Mouse (Mus musculus): ENCODE data around the gene Camk2g. TPM values are rescaled to one million over a fixed set of nuclear protein-coding genes. Genes with fewer than 3 reads are reported as not detected.

Camk2g gene
- total and polyA plus RNA-seq, 3 experiments = 14.1 to 27.1 TPM; not detected in 1

- Histone ChIP-seq H3K27me3 (ENCODE audit: control insufficient read depth in 1 of 2, insufficient read depth in 2 of 2, low read length in 2 of 2) (no peaks in the 10 kb centered on the region), H3K36me3 (ENCODE audit: control insufficient read depth in 1 of 2, insufficient read depth in 2 of 2, low read length in 2 of 2) (peaks cover 3 to 9% of the 10 kb centered on the region in 2 experiments), H3K4me1 (ENCODE audit: control insufficient read depth in 1 of 2, insufficient read depth in 2 of 2, low read length in 2 of 2) (peaks cover 0 to 13% of the 10 kb centered on the region in 2 experiments; a peak in 3 of 4 replicates), H3K9ac (ENCODE audit: control insufficient read depth, low read depth, low read length, poor library complexity, severe bottlenecking) (no peak overlapping the region), H3K9me3 (replicated peaks; ENCODE audit: insufficient read depth, low read length) (no peaks in the 10 kb centered on the region), H3K4me3 (ENCODE audit: control insufficient read depth in 1 of 2, insufficient read depth in 1 of 2, low read depth in 2 of 2, low read length in 2 of 2) (no peak overlapping the region), H3K27ac (ENCODE audit: control insufficient read depth, low read depth, low read length) (no peak overlapping the region), H3K79me2 (ENCODE audit: control insufficient read depth, insufficient read depth, low read length, poor library complexity) (peaks cover 4% of the 10 kb centered on the region)
- no peak for TF ChIP-seq MAX (IDR thresholded peaks at IDR 0.05; ENCODE audit: low read length)
- TF ChIP-seq ZNF384 (IDR thresholded peaks at IDR 0.05; ENCODE audit: low read depth, low read length) = no peak
- no peak for TF ChIP-seq GATA1 (IDR thresholded peaks at IDR 0.05; ENCODE audit: low read depth, low read length)
- no peak for TF ChIP-seq CHD1 (IDR thresholded peaks at IDR 0.05; ENCODE audit: low read depth, low read length)
- no peak for TF ChIP-seq TAL1 (IDR thresholded peaks at IDR 0.05; ENCODE audit: low read length)
- TF ChIP-seq ZKSCAN1 (IDR thresholded peaks at IDR 0.05; ENCODE audit: low read depth, low read length) = no peak
- no peak for TF ChIP-seq UBTF (IDR thresholded peaks at IDR 0.05; ENCODE audit: borderline replicate concordance, insufficient read depth, low read depth, low read length)
- no peak for TF ChIP-seq POLR2AphosphoS5 (IDR thresholded peaks at IDR 0.05; ENCODE audit: borderline replicate concordance, low read depth, low read length)
- no peak for TF ChIP-seq NRF1 (IDR thresholded peaks at IDR 0.05; ENCODE audit: insufficient read depth, low read depth, low read length, poor library complexity, severe bottlenecking)
- no peak for DNase-seq (ENCODE audit: low read depth, low spot score)
Measured at GRCm38 (mm10) chr14:20786020-20786419, 7.9 kb downstream of the Camk2g start.

GRCm38 (mm10) chr14:20785231-20785630 is 8.7 kb downstream of the Camk2g start:
- H3K36me3 ChIP-seq (ENCODE audit: control insufficient read depth in 1 of 2, insufficient read depth in 2 of 2, low read length in 2 of 2) = peaks cover 3 to 14% of the 10 kb centered on the region in 2 experiments
- TF ChIP-seq POLR2A (IDR thresholded peaks at IDR 0.05; ENCODE audit: control insufficient read depth in 1 of 2, insufficient read depth in 1 of 2, low read depth in 1 of 2, low read length in 2 of 2, poor library complexity in 1 of 2) (no peak), ZKSCAN1 (IDR thresholded peaks at IDR 0.05; ENCODE audit: low read depth, low read length) (no peak), MAX (IDR thresholded peaks at IDR 0.05; ENCODE audit: low read length) (no peak), MXI1 (IDR thresholded peaks at IDR 0.05; ENCODE audit: low read depth, low read length) (no peak), BHLHE40 (IDR thresholded peaks at IDR 0.05; ENCODE audit: borderline replicate concordance, low read depth, low read length) (no peak), MAZ (IDR thresholded peaks at IDR 0.05; ENCODE audit: low read depth, low read length) (no peak), HCFC1 (IDR thresholded peaks at IDR 0.05; ENCODE audit: low read depth, low read length) (0 out of 2 replicates have a peak, but pooled peaks have one; percentile 46)
- peak; percentile 64 for DNase-seq (ENCODE audit: low read depth, low spot score)

GRCm38 (mm10) chr14:20784708-20785107 is 9.2 kb downstream of the Camk2g start:
- H3K4me1 ChIP-seq (ENCODE audit: control insufficient read depth in 1 of 2, insufficient read depth in 2 of 2, low read length in 2 of 2) = peaks cover 0 to 13% of the 10 kb centered on the region in 2 experiments; a peak in 3 of 4 replicates
- DNase-seq (ENCODE audit: low read depth, low spot score) = no peak
- no peak overlapping the region for H3K9ac ChIP-seq (ENCODE audit: control insufficient read depth, low read depth, low read length, poor library complexity, severe bottlenecking)
- TF ChIP-seq NELFE (IDR thresholded peaks at IDR 0.05; ENCODE audit: low read depth, low read length) (no peak), JUND (IDR thresholded peaks at IDR 0.05; ENCODE audit: low read depth, low read length) (no peak), EP300 (IDR thresholded peaks at IDR 0.05; ENCODE audit: low read depth in 1 of 2, low read length in 2 of 2) (no peak), POLR2A (IDR thresholded peaks at IDR 0.05; ENCODE audit: control insufficient read depth in 1 of 2, insufficient read depth in 1 of 2, low read depth in 1 of 2, low read length in 2 of 2, poor library complexity in 1 of 2) (no peak)
- H3K27me3 ChIP-seq (ENCODE audit: control insufficient read depth in 1 of 2, insufficient read depth in 2 of 2, low read length in 2 of 2) = no peaks in the 10 kb centered on the region
- no peak overlapping the region for H3K27ac ChIP-seq (ENCODE audit: control insufficient read depth, low read depth, low read length)
- peaks cover 3 to 14% of the 10 kb centered on the region in 2 experiments for H3K36me3 ChIP-seq (ENCODE audit: control insufficient read depth in 1 of 2, insufficient read depth in 2 of 2, low read length in 2 of 2)
- H3K9me3 ChIP-seq (replicated peaks; ENCODE audit: insufficient read depth, low read length) = no peaks in the 10 kb centered on the region
- peaks cover 4% of the 10 kb centered on the region; the same call in 1 of the 2 replicates for H3K79me2 ChIP-seq (ENCODE audit: control insufficient read depth, insufficient read depth, low read length, poor library complexity)
- no peak overlapping the region for H3K4me3 ChIP-seq (ENCODE audit: control insufficient read depth in 1 of 2, insufficient read depth in 1 of 2, low read depth in 2 of 2, low read length in 2 of 2)

More at GRCm38 (mm10) chr14:20785231-20785630, 8.7 kb downstream of the Camk2g start:
- Histone ChIP-seq H3K27ac (ENCODE audit: control insufficient read depth, low read depth, low read length) (no peak overlapping the region; the same call in 1 of the 2 replicates), H3K9me3 (replicated peaks; ENCODE audit: insufficient read depth, low read length) (no peaks in the 10 kb centered on the region), H3K9ac (ENCODE audit: control insufficient read depth, low read depth, low read length, poor library complexity, severe bottlenecking) (no peak overlapping the region), H3K27me3 (ENCODE audit: control insufficient read depth in 1 of 2, insufficient read depth in 2 of 2, low read length in 2 of 2) (no peaks in the 10 kb centered on the region), H3K4me3 (ENCODE audit: control insufficient read depth in 1 of 2, insufficient read depth in 1 of 2, low read depth in 2 of 2, low read length in 2 of 2) (no peak overlapping the region), H3K79me2 (ENCODE audit: control insufficient read depth, insufficient read depth, low read length, poor library complexity) (peaks cover 4% of the 10 kb centered on the region), H3K4me1 (ENCODE audit: control insufficient read depth in 1 of 2, insufficient read depth in 2 of 2, low read length in 2 of 2) (peaks cover 0 to 13% of the 10 kb centered on the region in 2 experiments; a peak in 3 of 4 replicates)
